Comparison of ENCODE assay signal across 8 mouse cellular contexts in the genomic region with DNA sequence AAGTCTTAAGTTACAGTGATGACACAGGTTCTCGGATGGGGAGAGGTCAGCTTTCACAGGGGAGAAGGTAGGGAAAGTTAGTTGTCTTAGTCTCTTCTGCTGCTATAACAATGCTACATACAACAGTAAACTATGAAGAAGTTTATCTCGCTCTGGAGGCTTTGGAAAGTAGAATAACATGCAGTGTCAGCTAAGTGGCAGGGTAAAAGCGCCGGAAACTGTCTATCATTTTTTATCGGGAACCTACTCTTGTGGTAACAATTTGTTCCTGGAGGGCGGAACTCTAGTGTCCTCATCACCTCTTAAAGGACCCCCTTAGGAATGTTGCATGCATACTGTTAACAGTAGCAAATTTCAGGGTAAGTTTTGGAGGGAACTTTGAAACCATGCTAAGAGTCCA. TPM values are rescaled to one million over a fixed set of nuclear protein-coding genes. Genes with fewer than 3 reads are reported as not detected.
A peak's percentile ranks its signal among the peaks of the same experiment; 100 is the strongest.
DNase-seq lines count a peak whose midpoint lies in the region; ATAC-seq and TF ChIP-seq lines count a peak whose summit lies in the region.
"Had no signal": no experiment of that assay in that cellular context is flagged by ENCODE, and none has a peak within 500 bp of the region (broad histone marks: within the 10 kb centered on the region; RNA-seq: fewer than 3 reads in every experiment).

No protein-coding gene starts in this region.

- peaks cover 10% of the 10 kb centered on the region for H3K4me1 ChIP-seq in lung, embryonic 14.5 days (ENCODE audit: insufficient read depth)
- H3K4me1 ChIP-seq in forebrain, embryonic 14.5 days (ENCODE audit: control insufficient read depth, insufficient read depth, low read length): peaks cover 23% of the 10 kb centered on the region
- peaks cover 26% of the 10 kb centered on the region for H3K4me1 ChIP-seq in limb, embryonic 14.5 days (ENCODE audit: control insufficient read depth, insufficient read depth, low read length)
- H3K4me1 ChIP-seq in neural tube, embryonic 15.5 days: peaks cover 34% of the 10 kb centered on the region

- no peaks in the 10 kb centered on the region for H3K27me3 ChIP-seq in lung, embryonic 14.5 days (ENCODE audit: insufficient read depth, low read length)
- H3K27me3 ChIP-seq in forebrain, embryonic 14.5 days (replicated peaks; ENCODE audit: control insufficient read depth, insufficient read depth, low read length): no peaks in the 10 kb centered on the region
- H3K27me3 ChIP-seq in limb, embryonic 14.5 days (ENCODE audit: control insufficient read depth, insufficient read depth, low read length): no peaks in the 10 kb centered on the region
- H3K27me3 ChIP-seq in neural tube, embryonic 15.5 days (replicated peaks): no peaks in the 10 kb centered on the region

- TF ChIP-seq POLR2A in limb, embryonic 14.5 days (IDR thresholded peaks at IDR 0.05; ENCODE audit: borderline replicate concordance, extremely low read depth, insufficient read depth, insufficient read length): no peak

- no peak for ATAC-seq in lung, embryonic 14.5 days (ENCODE audit: insufficient read depth)
- no peak for ATAC-seq in forebrain, embryonic 14.5 days
- ATAC-seq in limb, embryonic 14.5 days (ENCODE audit: low FRiP score, low read depth): no peak
- no peak for ATAC-seq in neural tube, embryonic 15.5 days (ENCODE audit: low FRiP score)
- ATAC-seq in megakaryocyte-erythroid progenitor cell, adult 5-6 weeks (replicated peaks; ENCODE audit: low FRiP score, low TSS enrichment, poor library complexity, severe bottlenecking): no peak

- H3K9me3 ChIP-seq in lung, embryonic 14.5 days (ENCODE audit: low read depth, low read length): no peaks in the 10 kb centered on the region
- no peaks in the 10 kb centered on the region for H3K9me3 ChIP-seq in forebrain, embryonic 14.5 days (replicated peaks; ENCODE audit: control insufficient read depth, low read length)
- no peaks in the 10 kb centered on the region for H3K9me3 ChIP-seq in limb, embryonic 14.5 days (ENCODE audit: control insufficient read depth, low read length)
- H3K9me3 ChIP-seq in neural tube, embryonic 15.5 days (replicated peaks): no peaks in the 10 kb centered on the region

- no peak for DNase-seq in lung, embryonic 14.5 days
- DNase-seq in lung, postnatal 25 days (ENCODE audit: low spot score): no peak
- no peak for DNase-seq in forebrain, embryonic 14.5 days (ENCODE audit: low spot score)
- DNase-seq in limb, embryonic 14.5 days (ENCODE audit: low spot score): no peak
- no peak for DNase-seq in cerebellum, adult 11 months
- DNase-seq: right cerebral cortex, postnatal 25 days had no signal

- H3K27ac ChIP-seq in lung, embryonic 14.5 days (ENCODE audit: low read depth): peak overlapping the region; percentile 99; the same call in 1 of the 2 replicates
- H3K27ac ChIP-seq in forebrain, embryonic 14.5 days (ENCODE audit: low read depth, low read length): no peak overlapping the region
- H3K27ac ChIP-seq in limb, embryonic 14.5 days (replicated peaks; ENCODE audit: low read depth, low read length): no peak overlapping the region
- peak overlapping the region; percentile 96; the same call in 1 of the 2 replicates for H3K27ac ChIP-seq in neural tube, embryonic 15.5 days (replicated peaks)

- peaks cover 5% of the 10 kb centered on the region; the same call in 1 of the 2 replicates for H3K36me3 ChIP-seq in lung, embryonic 14.5 days (ENCODE audit: insufficient read depth)
- H3K36me3 ChIP-seq in forebrain, embryonic 14.5 days (ENCODE audit: control insufficient read depth, insufficient read depth, low read length): no peaks in the 10 kb centered on the region
- peaks cover 3% of the 10 kb centered on the region; the same call in 1 of the 2 replicates for H3K36me3 ChIP-seq in limb, embryonic 14.5 days (ENCODE audit: control insufficient read depth, insufficient read depth, low read length)
- H3K36me3 ChIP-seq in neural tube, embryonic 15.5 days: no peaks in the 10 kb centered on the region

- peak overlapping the region; percentile 85 for H3K4me3 ChIP-seq in lung, embryonic 14.5 days (ENCODE audit: low read depth, low read length)
- H3K4me3 ChIP-seq in forebrain, embryonic 14.5 days (ENCODE audit: low read depth, low read length): peak overlapping the region; percentile 84
- H3K4me3 ChIP-seq in limb, embryonic 14.5 days (replicated peaks; ENCODE audit: low read length): peak overlapping the region; percentile 91
- peak overlapping the region; percentile 91 for H3K4me3 ChIP-seq in neural tube, embryonic 15.5 days (replicated peaks)

- TF ChIP-seq CTCF in lung, embryonic 14.5 days (IDR thresholded peaks at IDR 0.05; ENCODE audit: low read depth): no peak

- H3K4me2 ChIP-seq in lung, embryonic 14.5 days: peak overlapping the region; percentile 72
- H3K4me2 ChIP-seq in forebrain, embryonic 14.5 days (ENCODE audit: low read length): peak overlapping the region; percentile 72
- H3K4me2 ChIP-seq in limb, embryonic 14.5 days (replicated peaks; ENCODE audit: low read depth, low read length, severe bottlenecking): peak overlapping the region; percentile 75
- H3K4me2 ChIP-seq in neural tube, embryonic 15.5 days: peak overlapping the region; percentile 72

- 90% methylated on average over 6 of the region's 6 CpGs for WGBS in lung, embryonic 14.5 days
- WGBS in forebrain, embryonic 14.5 days: 94% methylated on average over 6 of the region's 6 CpGs
- WGBS in limb, embryonic 14.5 days: 92% methylated on average over 6 of the region's 6 CpGs
- 93% methylated on average over 6 of the region's 6 CpGs for WGBS in neural tube, embryonic 15.5 days

- no peak overlapping the region for H3K9ac ChIP-seq in lung, embryonic 14.5 days
- H3K9ac ChIP-seq in forebrain, embryonic 14.5 days (ENCODE audit: low read length): no peak overlapping the region
- H3K9ac ChIP-seq in limb, embryonic 14.5 days (ENCODE audit: low read depth, low read length, severe bottlenecking): no peak overlapping the region
- no peak overlapping the region; the same call in 1 of the 2 replicates for H3K9ac ChIP-seq in neural tube, embryonic 15.5 days (replicated peaks)

RNA-seq across cellular contexts. Expression of gene Fbxl17, which starts 1.3 kb away (rescaled TPM):
- 9.0 and 9.2 TPM in 2 replicates for polyA plus RNA-seq in lung, embryonic 14.5 days (2014; fragmentation: Nextera tagmentation; extraction: Ambion mirVana)
- polyA plus RNA-seq in forebrain, embryonic 14.5 days (2014; fragmentation: Nextera tagmentation; extraction: Ambion mirVana): 8.9 and 9.1 TPM in 2 replicates
- polyA plus RNA-seq in limb, embryonic 14.5 days (2012; rRNA removed): 12.6 and 13.3 TPM in 2 replicates
- 12.9 and 14.7 TPM in 2 replicates for polyA plus RNA-seq in limb, embryonic 14.5 days (2014; fragmentation: Nextera tagmentation; extraction: Ambion mirVana)
- 9.2 and 12.1 TPM in 2 replicates for polyA plus RNA-seq in neural tube, embryonic 15.5 days (2015; fragmentation: Nextera tagmentation; extraction: Ambion mirVana)
- 5.2 and 12.5 TPM in 2 replicates for total RNA-seq in megakaryocyte-erythroid progenitor cell, adult 5-6 weeks (2014; fragmentation: Nextera tagmentation)
- total RNA-seq in megakaryocyte-erythroid progenitor cell, adult 5-6 weeks (2017): 3.7 and 7.6 TPM in 2 replicates

Comparison
In these comparisons a context has a peak if more than half of its experiments do, and no peak if none do; other contexts are left out.
1. H3K27ac ChIP-seq: peak in lung, embryonic 14.5 days (single experiment) and neural tube, embryonic 15.5 days (single experiment); none in forebrain, embryonic 14.5 days (single experiment) and limb, embryonic 14.5 days (single experiment).
2. Peak in every context shown above with its lines, with median percentiles within 50 percentile points of each other: H3K4me2 ChIP-seq and H3K4me3 ChIP-seq.